Mouse (Mus musculus) liver, embryonic 14.5 days (tissue): Measurements from ENCODE around the gene Armh3. TPM values are rescaled to one million over a fixed set of nuclear protein-coding genes. Genes with fewer than 3 reads are reported as not detected.

Experiments used
- ATAC-seq: fragments of 200-750 bp; cut with Nextera tagmentation; 2 replicates; pipeline ENCODE4 v1.8.0; 2017; ENCODE audit warnings: moderate number of reproducible peaks, mild to moderate bottlenecking, moderate library complexity; ENCODE audit not compliant: insufficient read depth
- DNase-seq, 3 experiments: peaks; one replicate each; pipeline ENCODE4 v3.0.0-alpha.2; 2012 to 2013; ENCODE audit warnings: low read depth in 3 of 3, low spot score in 3 of 3
- H3K27ac ChIP-seq: fragments of 300-500 bp; sonication (generic); 2 replicates; pipeline ENCODE4 v1.5.1; 2014; ENCODE audit warnings: moderate library complexity, mild to moderate bottlenecking, control low read depth, inconsistent platforms
- H3K27me3 ChIP-seq: fragments of 300-500 bp; sonication (generic); 2 replicates; pipeline ENCODE4 v1.6.1; 2014; ENCODE audit warnings: mild to moderate bottlenecking, low read length, moderate library complexity; ENCODE audit not compliant: control insufficient read depth, insufficient read depth
- H3K36me3 ChIP-seq: fragments of 300-500 bp; sonication (generic); replicated peaks from 2 replicates; pipeline ENCODE4 v1.6.1; 2014; ENCODE audit warnings: low read depth; ENCODE audit not compliant: control insufficient read depth, insufficient read depth
- H3K4me1 ChIP-seq, 2 experiments: fragments of 200-500 bp in 1 of 2; fragments of 300-500 bp in 1 of 2; sonication (generic) in 1 of 2; replicated peaks; 2 replicates each; pipeline ENCODE4 v1.6.1; 2012 to 2014; ENCODE audit warnings: antibody characterized with exemption in 1 of 2, inconsistent platforms in 1 of 2, low read length in 1 of 2; ENCODE audit not compliant: control insufficient read depth in 2 of 2, insufficient read depth in 2 of 2
- H3K4me2 ChIP-seq: fragments of 300-500 bp; sonication (generic); 2 replicates; pipeline ENCODE4 v1.6.1; 2014; ENCODE audit warnings: low read depth, mild to moderate bottlenecking, control low read depth, moderate library complexity
- H3K4me3 ChIP-seq, 2 experiments: fragments of 200-500 bp in 1 of 2; fragments of 300-500 bp in 1 of 2; sonication (generic) in 1 of 2; 2 replicates each; pipeline ENCODE4 v1.5.1; 2012 to 2014; ENCODE audit warnings: low read depth in 2 of 2, low read length in 2 of 2, mild to moderate bottlenecking in 2 of 2, control low read depth in 1 of 2, inconsistent platforms in 1 of 2, moderate library complexity in 1 of 2; ENCODE audit not compliant: insufficient read depth in 1 of 2
- H3K9ac ChIP-seq: fragments of 300-500 bp; sonication (generic); replicated peaks from 2 replicates; pipeline ENCODE4 v1.6.1; 2014; ENCODE audit warnings: mild to moderate bottlenecking, control low read depth, moderate library complexity
- H3K9me3 ChIP-seq: fragments of 300-500 bp; sonication (generic); 2 replicates; pipeline ENCODE4 v1.6.1; 2016; ENCODE audit warnings: low read length, mixed read lengths; ENCODE audit not compliant: control insufficient read depth
- CTCF ChIP-seq: IDR thresholded peaks from 2 replicates; pipeline ENCODE4 v1.5.1; 2016; ENCODE audit warnings: antibody characterized with exemption, low read depth, control low read depth
- EP300 ChIP-seq: IDR thresholded peaks from 2 replicates; pipeline ENCODE4 v1.6.1; 2016; ENCODE audit warnings: antibody characterized with exemption, low read depth
- WGBS: fragments of 180-500 bp; shearing (Covaris S2); extraction: QIAGEN DNeasy Blood & Tissue Kit; methylation state at CpG from one replicate; pipeline ENCODE4 v1.1.7; 2014; ENCODE audit not compliant: insufficient replicate concordance; 5-methylcytosine and 5-hydroxymethylcytosine counted together
- polyA plus RNA-seq, 2 experiments: library from polyadenylated mRNA; depleted of rRNA in 1 of 2; stranded (reverse) in 1 of 2; unstranded in 1 of 2; fragments of >200 nt; fragmentation: Nextera tagmentation in 1 of 2; extraction: Ambion mirVana in 1 of 2; gene quantifications; 2 replicates each; pipeline versions ENCODE4 v1.2.1 to v1.2.3; 2012 to 2014

Gene Armh3
- polyA plus RNA-seq, 2 experiments: 2.2 to 2.8 TPM

DNA sequence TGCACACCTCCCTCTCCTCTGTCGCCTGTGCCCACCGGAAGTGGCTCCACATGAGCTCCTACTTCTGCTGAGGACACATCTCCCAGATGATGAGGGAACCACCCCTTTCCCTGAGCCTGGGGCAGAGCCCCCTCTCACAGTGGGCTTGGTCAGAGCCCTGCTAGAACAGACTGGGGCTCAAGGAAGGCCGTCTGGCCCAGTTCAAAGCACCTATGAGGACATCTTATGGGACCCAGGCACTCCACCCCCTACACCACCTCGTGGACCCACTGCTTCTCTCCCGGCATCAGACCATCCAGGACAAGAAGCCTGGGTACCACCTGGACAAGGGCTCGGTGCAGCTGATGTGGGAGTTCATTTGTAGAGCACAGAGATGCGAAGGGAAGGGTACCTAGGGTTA, 7.4 kb upstream of the Armh3 start:
- Histone ChIP-seq H3K27me3 (no peaks in the 10 kb centered on the region), H3K4me2 (no peak overlapping the region), H3K4me1 (peaks cover 0 to 5% of the 10 kb centered on the region in 2 experiments; a peak in 2 of 4 replicates), H3K36me3 (no peaks in the 10 kb centered on the region), H3K9me3 (no peaks in the 10 kb centered on the region), H3K4me3 (no peak overlapping the region), H3K9ac (no peak overlapping the region), H3K27ac (no peak overlapping the region)
- WGBS: 77% methylated on average over 7 of the region's 7 CpGs
- DNase-seq (no peak), ATAC-seq (no peak)
- no peak for TF ChIP-seq CTCF
- no peak for TF ChIP-seq EP300

GRCm38 (mm10) chr19:46004814-46005466, 6.7 kb upstream of the Armh3 start:
- Histone ChIP-seq H3K4me3 (no peak overlapping the region), H3K27ac (no peak overlapping the region), H3K9ac (no peak overlapping the region), H3K36me3 (no peaks in the 10 kb centered on the region), H3K9me3 (no peaks in the 10 kb centered on the region), H3K4me1 (peaks cover 0 to 5% of the 10 kb centered on the region in 2 experiments; a peak in 2 of 4 replicates), H3K4me2 (no peak overlapping the region), H3K27me3 (no peaks in the 10 kb centered on the region)
- no peak for DNase-seq
- ATAC-seq: no peak
- TF ChIP-seq EP300: no peak
- TF ChIP-seq CTCF: no peak
- WGBS: 77% methylated on average over 17 of the region's 17 CpGs

DNA sequence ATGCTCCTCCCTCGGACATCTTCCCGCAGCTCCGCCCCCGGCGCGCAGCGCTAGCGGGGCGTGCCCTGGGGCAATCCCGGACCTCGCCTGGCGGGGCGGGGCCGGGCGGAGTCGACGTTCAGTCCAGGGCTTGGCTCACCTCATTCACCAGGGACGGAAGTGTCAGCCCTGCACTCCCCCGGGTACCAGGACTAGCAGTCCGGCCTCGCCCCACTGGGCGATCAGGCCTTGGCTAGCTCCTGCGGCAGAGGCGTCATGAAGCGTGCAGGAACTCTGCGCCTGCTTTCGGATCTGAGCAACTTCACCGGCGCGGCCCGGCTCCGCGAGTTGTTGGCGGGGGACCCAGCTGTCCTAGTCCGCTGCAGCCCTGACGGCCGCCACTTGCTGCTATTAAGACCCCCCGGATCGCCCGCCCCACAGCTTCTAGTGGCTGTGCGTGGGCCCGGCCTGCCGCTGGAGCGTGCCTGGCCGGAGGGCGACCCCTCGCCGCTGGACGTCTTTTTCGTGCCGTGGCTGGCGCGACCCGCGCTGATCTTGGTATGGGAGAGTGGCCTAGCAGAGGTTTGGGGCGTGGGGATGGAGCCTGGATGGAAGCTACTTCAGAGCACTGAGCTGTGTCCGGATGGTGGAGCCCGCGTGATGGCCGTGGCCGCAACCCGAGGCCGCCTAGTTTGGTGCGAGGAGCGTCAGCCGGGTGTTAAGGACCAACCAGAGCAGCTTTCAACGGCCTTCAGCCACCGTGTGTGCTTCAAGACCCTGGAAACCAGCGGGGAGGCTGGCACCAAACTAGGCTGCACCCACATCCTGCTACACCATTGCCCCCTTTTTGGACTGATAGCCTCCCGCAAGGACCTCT, 5.3 kb upstream of the Armh3 start, which contains the start of gene Hps6:
TSS of gene Hps6 (plus strand) at position 138 of the 856 bp plus-strand sequence.
- WGBS: 1% methylated on average over 69 of the region's 70 CpGs
- ATAC-seq (peak; percentile 86), DNase-seq (peak; percentile 75 to 81 (median 75))
- no peaks in the 10 kb centered on the region for H3K27me3 ChIP-seq
- TF ChIP-seq EP300 (no peak), CTCF (no peak)
- H3K9ac ChIP-seq: peak within 1 kb of the TSS; percentile 55
- H3K36me3 ChIP-seq: no peaks in the 10 kb centered on the region
- no peaks in the 10 kb centered on the region for H3K9me3 ChIP-seq
- H3K4me1 ChIP-seq: peaks cover 0 to 10% of the 10 kb centered on the region in 2 experiments; a peak in 3 of 4 replicates
- H3K4me3 ChIP-seq: peak within 1 kb of the TSS; percentile 65 to 69
- peak within 1 kb of the TSS; percentile 88 for H3K4me2 ChIP-seq
- H3K27ac ChIP-seq: no peak within 1 kb of the TSS

DNA sequence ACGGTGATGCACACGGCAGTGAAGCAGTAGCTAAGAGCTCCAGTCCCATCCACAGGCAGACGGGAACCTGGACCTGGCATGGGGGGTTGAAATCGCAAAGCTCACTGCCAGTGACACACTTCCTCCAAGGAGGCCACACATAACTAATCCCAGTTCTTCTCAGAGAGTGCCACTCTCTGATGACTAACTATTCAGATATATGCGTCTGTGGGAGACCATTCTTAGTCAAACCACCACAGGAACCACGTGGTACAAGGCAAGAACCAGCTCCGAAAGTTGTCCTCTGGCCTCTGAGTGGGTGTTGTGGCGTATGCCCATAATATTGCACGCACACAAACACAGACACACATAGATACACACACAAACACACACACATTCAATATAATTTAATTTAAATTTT, 4.0 kb upstream of the Armh3 start:
- WGBS: 50% methylated on average over 9 of the region's 9 CpGs
- no peak for ATAC-seq
- Histone ChIP-seq H3K9ac (no peak overlapping the region), H3K9me3 (no peaks in the 10 kb centered on the region), H3K27ac (no peak overlapping the region), H3K4me1 (peaks cover 4 to 12% of the 10 kb centered on the region in 2 experiments; a peak in 3 of 4 replicates), H3K4me3 (no peak overlapping the region), H3K27me3 (no peaks in the 10 kb centered on the region), H3K36me3 (no peaks in the 10 kb centered on the region), H3K4me2 (no peak overlapping the region)
- TF ChIP-seq EP300: no peak
- TF ChIP-seq CTCF: no peak
- DNase-seq: no peak

DNA sequence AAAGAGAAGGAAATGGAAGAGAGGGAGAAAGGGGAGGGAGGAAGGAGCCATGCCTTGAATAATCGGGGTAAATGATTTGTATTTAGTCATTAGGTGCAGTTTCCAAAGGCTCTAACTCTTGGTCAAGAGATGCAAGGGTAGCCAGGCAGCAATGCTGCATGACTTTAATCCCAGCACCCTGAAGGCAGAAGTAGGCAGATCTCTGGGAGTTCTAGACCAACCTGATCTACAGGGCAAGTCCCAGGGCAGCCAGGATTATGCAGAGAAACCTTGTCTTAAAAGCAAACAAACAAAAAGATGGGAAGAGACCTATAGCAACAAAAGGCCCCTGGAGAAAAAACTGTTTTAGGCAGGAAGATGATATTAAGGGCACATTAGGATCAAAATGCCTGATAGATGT, 1.1 kb upstream of the Armh3 start:
- DNase-seq: no peak
- Histone ChIP-seq H3K36me3 (no peaks in the 10 kb centered on the region), H3K9me3 (no peaks in the 10 kb centered on the region; the same call in 1 of the 2 replicates), H3K27me3 (no peaks in the 10 kb centered on the region), H3K4me1 (peaks cover 4 to 15% of the 10 kb centered on the region in 2 experiments; a peak in 3 of 4 replicates), H3K9ac (no peak overlapping the region), H3K4me3 (no peak overlapping the region), H3K27ac (no peak overlapping the region), H3K4me2 (peak overlapping the region; percentile 78; the same call in 1 of the 2 replicates)
- 48% methylated on average over 1 of the region's 1 CpGs for WGBS
- TF ChIP-seq EP300 (no peak), CTCF (no peak)
- ATAC-seq: no peak
